Mouse (Mus musculus): ENCODE data around the gene Fgf14.

DNA sequence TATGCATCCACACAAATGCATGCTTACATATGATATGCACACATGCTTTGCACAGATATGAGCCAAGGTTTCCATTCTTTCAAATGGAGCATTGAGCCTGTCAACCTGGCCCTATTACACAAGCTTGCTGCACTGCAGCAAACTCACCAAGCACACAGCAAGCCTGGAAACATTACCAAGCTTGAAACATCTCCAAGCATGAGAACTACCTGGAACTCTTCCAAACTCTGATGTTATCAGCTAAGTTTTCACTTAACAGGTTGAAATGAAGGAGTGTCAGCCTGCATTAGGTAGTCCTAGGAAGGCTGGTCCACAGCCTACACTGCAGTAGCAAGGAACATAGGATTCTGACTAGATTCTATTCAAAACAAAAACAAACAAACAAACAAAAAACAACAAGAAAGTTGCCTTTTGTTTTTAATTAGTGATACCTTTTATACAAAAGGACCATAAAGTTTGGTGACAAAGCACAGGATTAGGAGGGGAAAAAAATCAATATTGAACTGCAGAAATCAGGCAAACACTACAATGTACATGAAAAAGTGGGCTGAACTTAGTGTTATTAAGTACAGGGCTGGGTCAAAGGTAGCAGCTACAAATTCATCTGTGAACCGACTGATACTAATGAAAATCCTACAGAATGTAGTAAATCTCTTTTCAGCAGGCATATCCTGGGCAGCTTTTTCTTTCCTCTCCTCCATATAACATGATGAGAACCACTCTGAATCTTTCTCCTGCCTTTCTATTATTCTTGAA is 101.6 kb downstream of the Fgf14 start:
- TF ChIP-seq CTCF (IDR thresholded peaks at IDR 0.05; ENCODE audit: low read depth) (no peak), EP300 (IDR thresholded peaks at IDR 0.05; ENCODE audit: low read depth) (no peak)
